Mouse (Mus musculus) adrenal gland, adult 18-20 months (tissue): Measurements from ENCODE around the gene Srsf11. TPM values are rescaled to one million over a fixed set of nuclear protein-coding genes. Genes with fewer than 3 reads are reported as not detected.

Experiments
- DNase-seq, 2 experiments: peaks; one replicate each; pipeline ENCODE4 v3.0.0; 2021 to 2022; ENCODE audit warnings: low spot score in 2 of 2
- long read RNA-seq, 2 experiments: library from polyadenylated mRNA; stranded (forward); transcript quantifications; one replicate each; pipeline ENCODE4 v2.0.0; 2021
- total RNA-seq, 2 experiments: library from RNA; stranded (reverse); gene quantifications; 1 replicate in 1 of 2; 2 replicates in 1 of 2; pipeline ENCODE4 v1.2.3; 2021

Srsf11 gene
- total RNA-seq: 100 to 1,000 TPM; 145 to 191 TPM
- long read RNA-seq, experiment 1, transcript Srsf11-204 (13 exons, 3,106 nt): major isoform, 21 of 56 reads
- long read RNA-seq, experiment 1, transcript Srsf11-202 (12 exons, 2,654 nt): minor isoform, 11 of 56 reads
- long read RNA-seq, experiment 1, partial matches to known transcripts: 1 of 56 reads
- long read RNA-seq, experiment 1, other reads (novel, unspliced or antisense): 18 of 56 reads
- long read RNA-seq, experiment 2, transcript Srsf11-204 (13 exons, 3,106 nt): major isoform, 7 of 49 reads
- long read RNA-seq, experiment 2, partial matches to known transcripts: 32 of 49 reads
- long read RNA-seq, experiment 2, other reads (novel, unspliced or antisense): 6 of 49 reads

DNA sequence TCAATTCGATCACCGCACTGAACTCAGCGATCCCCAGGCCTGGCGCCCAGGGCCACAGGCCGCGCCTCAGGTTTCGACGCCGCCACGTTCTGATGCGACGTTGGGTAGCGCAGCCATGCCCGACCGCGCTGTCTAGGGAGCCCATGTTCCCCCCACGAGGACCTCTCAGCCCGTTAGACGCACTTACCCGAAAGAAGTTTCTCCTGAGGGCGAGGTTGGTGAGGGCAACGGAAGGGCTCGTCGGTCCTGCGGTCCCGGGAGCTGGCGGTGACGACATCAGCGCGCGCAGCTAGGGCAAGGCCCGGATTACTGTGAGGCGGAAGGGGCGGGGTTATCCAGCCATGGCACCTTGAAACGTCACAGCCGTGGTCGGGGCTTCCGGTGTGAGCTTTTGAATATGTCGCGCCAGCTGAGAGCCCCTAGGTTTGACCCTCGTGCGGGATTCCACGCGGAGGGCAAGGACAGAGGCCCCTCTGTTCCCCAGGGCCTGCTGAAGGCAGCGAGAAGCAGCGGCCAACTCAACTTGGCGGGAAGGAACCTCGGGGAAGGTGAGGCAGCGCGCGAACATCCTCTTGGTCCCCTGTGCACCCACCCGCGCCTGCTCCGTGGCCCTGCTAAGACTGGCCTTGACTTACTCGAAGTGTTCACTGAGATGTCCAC, at the start of gene Srsf11, which contains the start of gene Lrrc40:
TSS of gene Srsf11 (minus strand) at position 311 of the 660 bp plus-strand sequence.
TSS of gene Lrrc40 (plus strand) at position 334 of the 660 bp plus-strand sequence.
- peak; percentile 93 to 95 for DNase-seq

GRCm38 (mm10) chr3:158077828-158078227, 41.4 kb upstream of the Srsf11 start:
- DNase-seq: no peak

DNA sequence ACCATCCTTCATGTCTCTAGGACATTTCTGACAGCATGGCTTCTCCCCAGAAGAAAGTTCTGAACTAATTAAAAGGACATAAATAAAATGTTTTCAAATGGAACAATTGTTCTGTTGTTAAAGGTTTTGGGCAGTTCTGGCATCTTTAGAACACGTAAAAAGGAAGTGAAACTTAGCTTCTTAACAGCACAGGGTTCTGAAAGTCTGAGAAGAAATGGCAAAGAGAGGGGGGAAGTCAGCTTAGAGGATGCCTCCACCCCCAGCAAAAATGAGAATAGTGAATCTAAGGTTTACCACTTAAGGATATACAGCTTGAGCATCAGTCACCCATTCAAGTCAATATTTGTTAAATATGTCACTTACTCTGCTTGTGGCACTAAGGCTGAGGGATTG, 40.9 kb upstream of the Srsf11 start:
- DNase-seq: no peak

DNA sequence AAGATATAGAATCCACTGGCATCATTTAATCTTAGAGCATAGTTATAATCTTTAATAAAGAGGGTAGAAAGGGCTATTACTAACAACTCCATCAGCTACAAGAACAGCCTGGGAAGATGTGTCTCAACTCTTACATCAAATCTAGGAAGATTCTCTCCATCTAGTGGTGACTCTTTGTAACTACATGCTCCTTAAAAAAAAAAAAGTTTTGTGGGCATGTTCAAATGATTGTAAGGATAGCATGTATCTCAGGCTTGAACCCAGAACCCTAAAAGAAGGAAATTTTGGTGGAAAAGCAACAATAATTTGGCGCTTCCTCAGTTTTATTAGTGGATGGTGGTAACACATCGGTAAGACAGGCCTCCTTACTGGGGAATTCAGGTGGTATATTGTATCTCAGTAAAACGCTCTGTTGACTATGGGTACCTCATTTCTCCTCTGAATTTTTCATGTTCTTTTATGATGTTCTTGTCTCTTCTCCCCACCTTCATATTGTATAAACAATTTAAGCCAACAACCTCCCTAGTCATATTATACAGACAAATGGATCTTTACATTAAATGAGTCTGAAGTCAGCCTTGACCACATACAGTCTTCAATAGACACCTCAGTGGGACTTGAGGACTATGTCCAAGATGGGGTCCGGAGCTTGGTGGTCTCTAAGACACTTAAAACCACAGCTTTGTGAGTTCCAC, 40.4 kb upstream of the Srsf11 start:
- DNase-seq: no peak

DNA sequence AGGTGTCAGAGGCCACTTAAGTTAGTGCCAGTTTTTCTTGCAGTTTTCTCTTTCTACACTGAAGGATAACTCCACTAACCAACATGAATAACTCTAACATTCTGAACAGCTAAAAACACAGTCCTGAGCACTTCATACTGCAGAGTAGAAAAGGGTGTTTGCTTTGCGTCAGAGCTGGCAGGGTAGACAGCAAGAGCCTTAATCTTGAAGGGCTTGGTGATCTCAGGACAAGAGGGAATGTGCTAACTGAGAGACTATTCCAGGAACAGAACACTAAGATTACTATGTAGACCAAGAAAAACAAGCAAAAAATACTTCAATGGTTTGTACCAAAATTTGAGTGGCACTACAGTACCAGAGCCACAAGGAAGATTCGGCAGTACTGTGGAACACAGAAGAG, 38.6 kb upstream of the Srsf11 start:
- DNase-seq: no peak

DNA sequence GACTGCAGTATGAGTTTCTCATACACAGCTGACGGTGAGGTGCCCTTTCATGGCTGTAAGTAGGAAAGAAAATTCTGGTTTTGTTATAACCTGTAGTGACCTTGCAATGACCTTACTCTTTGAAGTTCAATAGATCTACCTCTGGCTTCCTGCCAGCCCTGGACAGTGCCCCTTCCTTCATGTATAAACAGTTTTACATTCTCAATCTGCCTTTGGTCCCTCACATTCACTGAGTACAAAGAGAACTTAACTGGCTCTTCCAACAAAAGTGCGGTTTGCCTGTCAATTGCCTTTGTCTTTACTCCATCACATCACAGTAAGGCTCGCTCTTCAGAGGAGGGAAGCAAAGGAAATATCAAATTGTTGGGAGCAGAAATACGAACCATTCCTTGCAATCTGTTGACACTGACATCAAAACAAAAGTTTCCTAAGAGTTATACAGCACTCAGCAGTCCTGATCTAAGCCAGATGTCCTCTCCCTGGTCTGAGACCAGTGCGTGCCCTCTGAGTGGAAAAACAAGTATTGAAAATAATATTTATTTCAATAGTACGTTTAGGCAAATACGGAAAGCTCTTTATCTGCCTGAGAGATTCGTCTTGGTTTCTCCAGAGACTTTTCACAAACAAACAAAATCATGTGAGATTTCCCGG, 32.3 kb upstream of the Srsf11 start:
- DNase-seq: no peak

DNA sequence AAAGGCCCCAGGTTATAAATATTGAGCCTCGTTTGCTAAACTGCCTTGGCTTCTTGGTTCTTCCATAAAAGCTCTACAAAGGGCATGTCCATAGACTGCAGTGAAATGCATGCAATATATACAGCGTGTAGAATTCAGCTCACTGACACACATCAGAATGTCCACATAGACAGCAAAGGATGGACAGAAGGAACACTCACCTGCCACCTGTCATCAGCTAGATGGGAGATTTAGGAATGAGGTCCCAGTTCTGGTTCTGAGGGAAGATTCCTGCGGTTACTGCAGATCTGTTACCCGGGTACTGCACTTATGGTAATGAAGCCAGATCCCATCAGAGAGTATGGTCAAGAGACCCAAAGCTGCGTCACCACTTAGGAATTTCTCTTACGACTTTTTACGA, 31.5 kb upstream of the Srsf11 start:
- no peak for DNase-seq

DNA sequence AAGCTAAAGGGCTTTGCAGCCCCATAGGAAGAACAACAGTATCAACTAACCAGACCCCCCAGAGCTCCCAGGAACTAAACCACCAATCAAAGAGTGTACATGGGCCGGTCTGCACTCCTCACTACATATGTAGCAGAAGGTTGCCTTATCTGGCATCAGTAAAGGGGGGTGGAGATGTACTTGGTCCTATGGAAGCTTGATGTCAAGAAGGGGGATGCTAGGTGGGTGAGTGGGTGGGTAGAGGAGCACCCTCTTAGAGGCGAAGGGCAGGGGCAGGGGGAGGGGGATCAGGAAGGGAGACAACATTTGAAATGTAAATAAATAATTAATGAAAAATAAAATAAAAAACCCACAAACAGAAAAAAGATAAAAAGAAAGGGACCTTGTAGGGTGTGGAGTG, 28.8 kb upstream of the Srsf11 start:
- DNase-seq: no peak

DNA sequence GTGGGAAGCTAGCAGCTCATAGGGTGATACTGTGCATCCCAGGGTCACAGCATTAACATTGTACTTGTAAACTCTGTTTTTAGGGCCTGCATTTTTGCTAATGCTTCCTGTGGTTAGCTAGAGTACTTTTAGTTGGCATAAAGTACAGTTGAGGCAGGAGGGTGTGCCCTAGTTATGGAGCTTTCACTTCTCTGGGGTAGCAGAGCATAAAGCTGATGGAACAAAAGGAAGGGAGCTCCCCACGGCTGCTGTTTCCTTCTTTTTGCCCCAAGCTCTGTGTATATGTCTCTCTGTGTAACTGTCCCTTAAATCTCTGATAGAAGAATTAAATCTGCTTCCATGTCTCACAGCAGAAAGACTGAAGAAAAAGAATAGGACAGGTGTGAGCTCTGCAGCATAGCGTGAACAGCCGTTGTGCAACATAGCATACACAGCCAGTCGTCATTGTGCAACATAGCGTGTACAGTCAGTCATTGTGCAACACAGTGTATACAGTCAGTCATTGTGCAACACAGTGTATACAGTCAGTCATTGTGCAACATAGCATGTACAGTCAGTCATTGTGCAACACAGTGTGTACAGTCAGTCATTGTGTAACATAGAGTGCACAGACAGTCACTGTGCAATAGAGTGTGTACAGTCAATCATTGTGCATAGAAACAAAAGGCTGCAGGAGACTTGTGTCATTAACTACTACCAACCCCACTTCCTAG, 25.5 kb upstream of the Srsf11 start:
- no peak for DNase-seq

- DNase-seq: no peak
Measured at GRCm38 (mm10) chr3:158060621-158061291, 24.3 kb upstream of the Srsf11 start.

- DNase-seq: no peak
Measured at GRCm38 (mm10) chr3:158049508-158049907, 13.1 kb upstream of the Srsf11 start.

GRCm38 (mm10) chr3:158040755-158041154, 4.3 kb upstream of the Srsf11 start:
- DNase-seq: no peak

DNA sequence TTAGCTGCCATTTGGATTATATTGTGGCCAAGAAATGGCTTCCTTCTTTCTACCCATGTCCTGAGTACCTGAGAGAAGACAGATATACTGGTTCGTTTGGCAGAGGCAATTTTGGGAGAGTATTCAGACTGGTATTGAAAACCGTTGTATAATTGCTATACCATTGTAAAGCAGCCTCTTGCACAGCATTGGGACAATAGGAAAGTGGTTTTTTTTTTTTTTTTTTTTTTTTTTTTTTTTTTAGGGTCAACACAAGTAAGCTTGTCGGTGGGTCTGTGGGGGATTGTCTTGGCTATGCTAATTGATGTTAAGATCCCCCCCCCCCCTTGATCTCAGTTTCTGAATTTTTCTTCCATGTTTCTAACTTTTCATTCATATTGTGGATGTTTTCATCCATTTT, 1.7 kb upstream of the Srsf11 start:
- no peak for DNase-seq

- DNase-seq: no peak
Measured at GRCm38 (mm10) chr3:158035866-158036265, 573 bp downstream of the Srsf11 start.

- DNase-seq: no peak
Measured at GRCm38 (mm10) chr3:158032106-158032505, 4.3 kb downstream of the Srsf11 start.

DNA sequence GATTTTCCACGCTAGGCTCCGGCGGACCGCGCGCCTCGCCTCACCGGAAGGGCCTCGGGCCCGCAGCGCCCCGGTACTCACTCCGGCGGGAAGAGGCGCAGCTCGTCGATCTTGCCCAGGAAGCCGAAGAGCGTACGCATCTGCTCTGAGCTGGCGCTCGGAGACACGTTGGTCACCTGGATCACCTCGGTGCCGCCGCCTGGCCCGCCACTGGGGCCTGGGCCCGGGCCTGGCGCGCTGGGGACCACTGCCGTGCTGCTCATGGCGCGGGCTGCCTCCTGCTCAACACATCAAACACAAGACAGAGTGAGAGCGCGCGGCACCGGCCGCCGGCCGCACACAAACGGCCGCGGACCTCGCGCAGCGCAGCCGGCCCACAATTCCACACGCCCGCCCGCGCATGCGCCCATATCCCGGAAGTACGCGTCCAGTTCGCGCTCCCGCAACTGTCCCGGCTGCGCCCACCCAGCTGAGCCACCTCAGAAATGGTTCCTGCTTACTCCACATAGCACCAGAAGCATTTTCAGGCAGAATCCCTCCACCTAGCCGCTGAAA, 5.0 kb downstream of the Srsf11 start:
- DNase-seq: peak; percentile 88 to 90

- no peak for DNase-seq
Measured at GRCm38 (mm10) chr3:158009762-158010320, 26.6 kb downstream of the Srsf11 start.

GRCm38 (mm10) chr3:158008647-158009046, 27.8 kb downstream of the Srsf11 start:
- DNase-seq: no peak

DNA sequence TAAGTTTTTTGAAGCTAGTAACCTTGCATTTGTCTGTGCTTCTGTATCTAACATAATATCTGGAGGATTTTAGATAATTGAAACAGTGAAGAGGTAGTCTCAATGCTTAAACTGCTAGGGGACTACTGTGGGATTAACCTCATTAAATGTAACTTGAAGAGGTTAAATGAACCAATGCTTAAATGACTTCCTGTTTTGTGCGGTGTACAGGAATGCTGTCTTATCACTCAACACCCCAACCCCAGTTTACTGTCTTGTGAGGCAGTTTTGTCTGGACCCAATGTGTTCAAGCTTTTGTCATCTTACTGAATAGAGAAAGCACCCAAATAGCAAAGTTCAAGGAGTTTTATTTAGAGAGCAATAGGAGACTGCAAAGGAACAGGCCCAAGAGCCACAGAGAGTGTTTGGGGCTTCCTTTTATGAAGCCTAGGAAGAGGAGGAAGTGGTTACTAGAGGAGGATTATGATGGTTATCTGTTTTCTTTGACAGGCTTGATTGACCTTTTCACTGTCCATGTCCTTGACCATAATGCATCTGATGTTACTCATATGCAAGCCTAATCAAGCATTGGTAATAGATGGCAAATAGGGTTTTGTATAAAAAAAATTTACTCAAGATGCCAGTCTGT, 37.6 kb downstream of the Srsf11 start:
- no peak for DNase-seq
